Mouse (Mus musculus): ENCODE data around the gene Kcnj8.

- no peak for TF ChIP-seq CTCF (IDR thresholded peaks at IDR 0.05; ENCODE audit: extremely low read depth, insufficient read depth, low read length)
- TF ChIP-seq POLR2A (IDR thresholded peaks at IDR 0.05; ENCODE audit: extremely low read depth, insufficient read depth, low read length): no peak
Measured at GRCm38 (mm10) chr6:142540131-142540530, 31.3 kb downstream of the Kcnj8 start.

Measured in cortical plate, adult 2 months (tissue).